Mouse (Mus musculus): ENCODE measurements at regions not wholly inside any gene's neighbourhood (a gene's known extent, or its start where the extent isn't known, plus 50 kb on each side); places are given as distances from the start of the nearest gene placed in this dataset.

GRCm38 (mm10) chr3:83701075-83701474 lies 65.0 kb upstream of the Sfrp2 start:
- no peak for TF ChIP-seq CTCF (IDR thresholded peaks at IDR 0.05; ENCODE audit: borderline replicate concordance, control insufficient read depth, extremely low read depth, insufficient read depth, low read length, poor library complexity)
- TF ChIP-seq POLR2A (IDR thresholded peaks at IDR 0.05; ENCODE audit: control insufficient read depth, extremely low read depth, insufficient read depth, low read length, poor library complexity) = no peak
